Mouse (Mus musculus): ENCODE measurements around the gene Cep128.

DNA sequence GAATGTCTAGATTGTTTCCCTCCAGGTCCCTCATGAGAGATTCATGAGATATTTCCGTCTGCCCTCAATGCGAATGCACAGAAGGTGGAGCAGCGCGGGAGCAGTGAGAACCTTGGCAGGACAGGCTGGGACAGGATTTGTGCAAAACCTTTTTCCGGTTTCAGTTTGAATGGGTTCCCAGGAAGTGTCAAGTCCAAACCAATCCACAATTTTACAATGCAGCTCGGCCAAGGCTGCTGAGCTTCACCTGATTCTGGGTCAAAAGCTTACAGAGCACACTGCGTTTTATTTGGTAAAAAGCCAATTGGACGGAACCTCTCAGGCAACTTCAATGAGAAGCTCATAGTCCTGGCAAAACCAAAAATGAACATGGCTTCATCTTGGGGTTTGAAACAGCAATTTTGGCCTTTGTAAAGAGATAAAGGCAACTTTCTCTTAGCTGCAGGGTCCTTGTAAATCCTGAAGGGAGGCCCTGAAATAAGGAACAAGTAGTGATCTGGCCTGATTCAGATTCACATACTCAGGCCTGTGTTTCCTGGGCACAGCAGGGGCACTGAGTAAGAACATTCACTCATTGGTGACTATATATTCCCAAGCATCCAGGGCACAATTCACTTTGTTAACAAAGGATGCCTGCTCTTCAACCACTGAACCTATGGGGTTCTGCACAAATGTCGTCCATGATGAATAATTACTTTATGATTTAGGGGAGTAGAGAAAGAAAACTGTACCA, 333.4 kb downstream of the Cep128 start:
- TF ChIP-seq ZKSCAN1 (IDR thresholded peaks at IDR 0.05; ENCODE audit: low read depth, low read length) (no peak), KAT2A (conservative IDR thresholded peaks at IDR 0.05; ENCODE audit: low read depth, low read length) (no peak), CTCF (IDR thresholded peaks at IDR 0.05 in 2 of 3, conservative IDR thresholded peaks at IDR 0.05 in 1 of 3; ENCODE audit: control insufficient read depth in 1 of 3, insufficient read depth in 1 of 3, low read depth in 2 of 3, low read length in 3 of 3, poor library complexity in 1 of 3, severe bottlenecking in 1 of 3) (no peak), TAL1 (IDR thresholded peaks at IDR 0.05; ENCODE audit: low read length) (no peak), POLR2AphosphoS2 (IDR thresholded peaks at IDR 0.05; ENCODE audit: low read length) (no peak), ZMIZ1 (IDR thresholded peaks at IDR 0.05; ENCODE audit: low read depth, low read length) (no peak), MYC (IDR thresholded peaks at IDR 0.05; ENCODE audit: low read depth, low read length) (no peak)
